Mouse (Mus musculus) retina, postnatal 1 day (tissue): Measurements from ENCODE around the gene Cpa1.

Experiments
- DNase-seq: peaks from one replicate; pipeline ENCODE4 v3.0.0-alpha.2; 2012

Cpa1 gene

GRCm38 (mm10) chr6:30638674-30639268, at the start of gene Cpa1:
TSS of gene Cpa1 (plus strand) at chr6:30639218.
- no peak for DNase-seq

DNA sequence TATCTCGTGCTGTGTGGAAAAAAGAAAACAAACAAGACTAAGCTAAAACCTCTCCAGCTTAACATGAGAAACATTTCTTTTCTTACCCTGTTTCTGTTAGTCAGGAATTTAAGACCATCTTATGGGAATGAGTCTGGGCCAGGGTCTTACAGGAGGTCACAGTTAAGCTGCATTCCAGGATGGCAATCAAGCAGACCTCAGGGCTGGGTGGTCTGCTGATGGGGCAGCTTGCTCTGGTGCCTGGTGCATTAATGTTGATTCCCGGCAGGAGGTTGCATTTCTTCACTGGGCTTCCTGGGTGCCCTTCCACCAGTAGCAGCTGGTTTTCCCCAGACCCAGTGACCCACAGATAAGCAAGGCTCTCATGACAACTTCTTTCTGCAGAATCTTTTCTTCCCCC, 49.2 kb upstream of the Cpa1 start:
- no peak for DNase-seq

- DNase-seq: no peak
These were observed 47.1 kb upstream of the Cpa1 start for GRCm38 (mm10) chr6:30591851-30592404.

DNA sequence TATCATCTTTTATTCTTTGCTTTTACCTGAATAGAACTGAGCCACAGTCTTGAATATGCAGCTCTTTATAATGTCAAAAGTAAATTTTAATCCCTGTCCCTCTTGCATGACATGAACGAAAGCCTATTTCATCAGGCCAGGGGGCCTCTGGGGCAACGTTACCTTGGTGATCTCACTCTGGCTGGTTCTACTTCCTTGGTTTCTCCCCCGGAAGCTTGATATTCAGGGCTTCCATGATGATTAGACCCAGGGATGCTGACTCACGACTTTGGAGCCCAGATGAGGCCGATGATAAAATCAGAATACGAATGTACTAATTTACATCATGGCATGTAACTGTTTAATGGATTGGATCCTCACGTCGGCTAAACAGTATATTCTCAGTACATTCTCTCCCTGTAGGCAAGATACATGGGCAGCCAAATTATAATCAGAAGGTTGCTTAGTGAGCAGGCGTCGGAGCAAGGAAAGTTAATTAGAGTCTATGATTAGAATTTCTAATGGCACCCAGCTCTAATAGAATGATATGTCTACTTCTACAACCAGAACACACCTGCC, 46.5 kb upstream of the Cpa1 start:
- DNase-seq: no peak

DNA sequence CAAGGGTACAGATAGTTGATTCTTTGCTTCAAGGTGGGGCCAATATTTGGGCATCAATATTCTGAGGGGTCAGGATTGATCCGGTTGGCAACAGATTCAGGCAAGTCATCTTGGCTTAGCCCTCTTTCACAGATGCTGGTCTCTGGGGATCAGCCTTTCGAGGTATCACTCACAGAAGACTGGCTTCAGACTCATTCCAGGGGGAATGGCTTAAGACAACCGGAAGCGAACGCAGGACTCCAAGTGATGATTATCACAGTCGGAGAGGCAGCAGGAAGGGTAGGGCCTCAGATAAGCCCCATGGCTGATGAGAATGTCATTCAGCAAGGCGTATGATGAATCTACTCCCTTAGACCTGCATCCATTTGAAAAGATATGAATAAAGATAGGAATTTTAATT, 44.7 kb upstream of the Cpa1 start:
- DNase-seq: no peak

DNA sequence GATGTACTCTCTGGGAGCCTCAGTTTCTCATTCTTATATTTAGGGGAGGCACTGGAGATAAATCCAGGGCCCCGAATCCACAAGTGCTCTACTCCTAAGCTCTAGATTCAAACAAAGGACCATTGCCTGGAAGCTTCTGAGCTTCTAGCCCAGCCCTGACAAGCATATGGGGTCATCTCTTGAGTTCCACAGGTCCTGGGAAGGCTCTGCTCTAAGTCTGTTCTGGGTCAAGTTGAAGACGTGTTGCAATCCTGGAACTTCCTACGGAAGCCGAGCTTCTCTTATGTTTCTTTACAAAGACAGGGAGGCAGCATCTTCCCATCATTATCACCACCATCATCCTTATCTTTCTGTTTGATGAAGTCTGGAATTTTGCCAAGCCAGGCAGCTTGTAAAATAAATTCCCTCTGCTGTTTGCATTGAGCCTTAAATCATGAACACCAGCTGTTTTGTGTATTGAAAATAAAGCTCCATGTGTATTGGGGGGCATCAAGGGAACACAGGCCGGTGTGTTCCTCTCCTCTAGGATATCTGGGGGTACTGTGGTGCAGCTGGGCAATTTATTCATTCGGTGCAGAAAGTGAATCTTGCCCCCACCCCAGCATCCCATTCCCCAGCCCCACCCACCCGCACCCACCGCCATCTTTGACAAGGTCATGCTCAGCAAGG, 42.7 kb upstream of the Cpa1 start:
- DNase-seq: no peak

- DNase-seq: no peak
These were observed 39.0 kb upstream of the Cpa1 start for GRCm38 (mm10) chr6:30600033-30600432.

GRCm38 (mm10) chr6:30600995-30601394, 38.0 kb upstream of the Cpa1 start:
- no peak for DNase-seq

DNA sequence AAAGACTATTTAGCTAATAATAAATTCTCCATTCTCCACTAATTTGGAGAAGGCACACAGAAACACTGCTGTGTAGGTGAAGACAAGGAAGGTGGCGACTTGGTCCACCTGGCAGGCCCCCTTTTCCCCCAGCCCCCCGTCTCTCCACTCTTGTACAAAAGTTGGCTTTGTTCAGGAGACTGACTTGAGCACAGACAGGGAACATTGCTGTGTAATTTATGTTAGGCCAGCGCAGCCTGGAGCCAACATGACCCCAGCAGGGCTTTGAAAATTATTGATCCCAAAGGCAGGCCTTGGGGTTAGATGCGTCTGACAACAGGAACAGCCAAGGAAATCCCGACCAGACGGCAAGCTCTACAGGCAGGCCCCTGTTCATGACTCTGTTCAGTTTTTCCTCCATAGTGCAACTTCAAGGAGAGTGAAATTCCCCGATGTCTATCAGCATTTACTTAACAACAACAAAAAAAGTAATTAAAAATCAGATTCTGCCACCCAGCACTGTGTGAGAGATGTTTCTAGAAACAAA, 34.6 kb upstream of the Cpa1 start:
- DNase-seq: no peak

DNA sequence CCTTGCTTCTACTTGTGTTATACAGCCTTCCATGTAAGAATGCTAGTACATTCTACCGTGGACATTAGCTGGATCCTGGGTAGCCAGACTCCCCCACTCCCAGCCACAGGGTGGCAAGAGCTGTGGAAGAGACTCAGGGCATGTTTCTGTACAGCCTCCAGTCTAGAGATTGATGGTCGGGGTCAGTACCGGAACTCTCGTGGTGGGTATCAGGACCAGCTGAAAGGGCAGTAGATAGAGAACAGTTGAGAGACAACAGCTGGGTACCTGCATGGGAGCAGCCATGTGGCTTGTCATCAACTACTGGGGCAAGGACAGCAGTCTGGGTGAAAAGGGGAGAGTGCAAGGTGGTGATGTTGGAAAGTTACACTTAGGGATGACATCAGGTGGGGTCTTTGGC, 33.9 kb upstream of the Cpa1 start:
- DNase-seq: no peak

DNA sequence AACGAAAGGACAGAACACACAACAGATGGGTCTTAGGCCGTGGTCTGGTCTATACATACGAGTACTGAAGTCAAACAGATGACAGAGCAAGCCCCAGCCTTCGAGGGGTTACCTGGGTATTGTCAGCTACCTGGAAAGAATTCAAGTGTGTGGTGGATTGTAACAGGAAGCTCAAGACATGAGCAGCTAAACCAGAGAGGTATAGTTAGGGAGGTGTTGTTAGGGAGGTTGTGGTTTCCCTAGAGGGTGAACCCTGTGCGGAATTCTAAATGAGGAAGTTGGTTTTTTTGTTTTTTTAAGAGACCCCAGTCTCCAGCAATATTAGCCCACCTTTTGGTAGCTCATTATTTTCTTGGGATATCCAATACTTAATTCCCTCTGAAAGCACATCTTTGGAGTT, 33.3 kb upstream of the Cpa1 start:
- no peak for DNase-seq

GRCm38 (mm10) chr6:30610710-30611109, 28.3 kb upstream of the Cpa1 start, which contains the start of gene Cpa5:
TSS of gene Cpa5 (plus strand) at chr6:30611010.
- no peak for DNase-seq

DNA sequence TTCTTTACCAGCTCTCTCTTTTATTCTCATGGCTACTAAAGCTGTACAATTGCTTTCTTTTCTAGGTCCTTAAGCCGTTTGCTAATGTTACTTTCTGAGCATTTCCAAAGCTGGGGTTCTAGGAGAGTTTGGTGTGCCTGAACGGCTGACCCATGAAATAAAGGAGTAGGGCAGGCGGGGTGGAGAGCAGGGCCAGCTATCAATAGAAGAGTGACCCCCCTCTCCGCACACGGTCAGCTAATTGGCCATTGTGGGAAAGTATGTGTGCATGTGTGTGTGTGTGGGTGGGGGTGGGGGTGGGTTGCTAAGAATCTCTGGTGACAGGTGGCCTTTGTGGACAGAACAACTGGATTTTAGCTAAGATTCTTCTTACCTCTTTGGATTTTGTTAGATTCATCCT, 27.8 kb upstream of the Cpa1 start:
- peak; percentile 58 for DNase-seq

DNA sequence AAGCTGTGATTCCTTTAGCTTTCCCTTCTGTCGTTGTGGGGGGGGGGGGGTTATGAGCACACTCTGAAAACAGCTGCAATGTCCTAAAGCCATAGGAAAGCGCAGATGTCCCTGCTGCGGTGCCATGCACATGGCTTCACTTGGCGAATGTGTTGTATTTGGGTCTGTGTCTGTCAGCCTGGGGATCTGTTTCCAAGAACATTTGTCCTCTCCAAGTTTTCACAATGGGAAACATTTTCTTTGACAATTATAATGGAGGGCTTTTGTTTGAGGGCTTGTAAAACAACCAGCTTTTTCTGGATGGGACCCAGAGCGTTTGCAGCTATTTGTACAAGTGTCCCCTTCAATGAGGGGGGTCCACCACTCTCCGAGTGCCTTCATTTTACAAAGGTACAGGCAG, 24.8 kb upstream of the Cpa1 start:
- DNase-seq: no peak

DNA sequence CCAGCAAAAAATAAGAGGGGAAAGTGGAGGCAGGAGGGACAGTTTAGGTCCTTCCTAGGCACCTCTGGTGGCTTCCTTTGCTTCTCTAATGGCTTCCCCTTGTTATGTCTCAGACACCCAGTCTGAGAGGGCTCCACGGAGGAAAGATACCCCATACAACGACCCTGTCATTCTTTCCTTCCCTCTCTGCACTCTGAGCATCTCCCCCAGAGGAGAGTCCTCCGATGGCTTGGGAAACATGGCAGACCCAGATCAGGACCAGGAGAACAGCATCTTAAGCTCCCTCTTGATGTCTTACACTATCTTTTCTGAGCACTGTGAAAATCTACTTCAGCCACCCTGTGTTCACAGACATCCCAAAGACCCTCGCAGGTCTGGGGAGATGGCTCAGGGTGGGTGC, 23.3 kb upstream of the Cpa1 start:
- no peak for DNase-seq

GRCm38 (mm10) chr6:30616491-30616941, 22.5 kb upstream of the Cpa1 start:
- peak; percentile 51 for DNase-seq

DNA sequence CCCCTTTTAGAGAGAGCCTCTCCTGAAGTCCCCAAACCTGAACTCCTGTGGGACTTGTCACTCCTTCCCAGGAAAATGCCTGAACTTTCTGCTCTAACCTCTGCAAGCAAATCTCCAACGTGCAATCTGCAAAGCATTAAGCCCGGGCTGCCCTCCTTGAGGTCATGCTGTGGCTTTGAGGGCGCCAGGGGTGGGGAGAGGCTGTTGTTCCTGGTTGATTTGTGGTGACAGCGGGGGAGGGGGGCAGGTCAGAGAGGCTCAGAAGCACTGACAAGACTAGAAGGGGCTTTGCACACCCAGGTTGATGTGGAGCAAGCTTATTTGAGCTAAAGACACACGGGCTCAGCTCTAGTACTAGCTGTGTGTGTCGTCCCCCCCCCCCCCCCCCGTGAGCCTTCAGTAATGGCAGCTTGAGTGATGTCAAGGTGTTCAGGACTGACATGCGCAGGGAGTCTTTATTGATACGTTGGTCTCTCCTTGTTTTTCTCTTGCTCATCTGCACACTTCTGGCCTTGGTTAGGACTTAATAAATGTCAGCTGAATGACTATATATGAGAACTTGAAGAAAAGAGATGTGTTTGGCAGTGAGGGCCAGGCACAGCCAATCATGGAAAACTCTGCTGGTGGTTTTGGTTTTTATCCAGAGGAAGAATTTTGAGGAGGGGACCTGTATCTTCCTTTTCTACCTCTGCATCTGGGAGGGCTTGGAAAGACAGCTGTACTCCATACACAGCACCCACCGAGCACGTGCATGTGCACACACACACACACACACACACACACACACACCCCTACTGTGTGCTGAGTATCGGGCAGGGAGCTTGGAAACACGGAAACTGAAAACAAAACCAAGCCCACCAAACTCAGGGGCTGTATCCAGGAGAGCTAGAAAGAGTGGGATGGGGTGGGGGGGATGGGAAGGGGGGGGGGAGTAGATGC, 21.7 kb upstream of the Cpa1 start:
- peak; percentile 73 for DNase-seq

- DNase-seq: peak; percentile 86
These were observed 20.9 kb upstream of the Cpa1 start for GRCm38 (mm10) chr6:30617959-30618590.

DNA sequence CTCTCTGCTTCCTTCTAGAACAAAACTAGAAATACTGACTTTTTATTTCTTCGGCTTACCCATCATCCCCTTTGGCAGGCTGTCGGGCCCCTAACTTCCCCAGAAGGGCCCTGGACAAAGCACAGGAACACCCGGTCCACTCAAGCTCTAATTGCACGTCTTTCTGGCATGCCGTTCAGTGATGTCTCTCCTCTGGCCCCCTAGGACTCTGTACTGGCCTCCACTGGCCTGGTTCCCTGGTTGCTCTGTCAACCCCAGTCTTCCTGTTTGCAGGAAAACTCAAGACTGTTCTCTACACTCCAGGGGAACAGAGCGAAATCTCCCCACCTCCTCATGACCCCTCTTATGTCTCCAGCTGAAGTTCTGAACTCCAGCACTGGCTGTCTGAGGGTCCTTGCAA, 20.3 kb upstream of the Cpa1 start:
- DNase-seq: no peak

DNA sequence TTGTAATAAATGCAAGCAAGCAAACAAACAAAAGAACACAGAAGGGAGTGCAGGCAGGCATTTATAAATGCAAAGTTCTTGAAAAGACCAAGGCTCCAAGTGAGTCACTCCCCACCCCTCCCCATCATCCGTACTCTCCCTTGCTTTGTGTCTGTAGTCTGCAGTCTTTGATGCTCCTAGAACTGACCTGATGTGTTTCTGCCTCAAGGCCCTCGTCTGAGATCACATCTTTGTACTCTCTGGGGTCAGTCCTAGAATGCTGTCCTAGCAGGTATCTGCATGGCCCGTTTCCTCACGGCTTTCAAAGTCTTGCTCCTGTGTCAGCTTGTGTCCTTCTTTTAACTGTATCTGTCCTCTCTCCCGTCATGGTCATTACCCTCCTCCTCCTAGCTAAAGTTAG, 19.4 kb upstream of the Cpa1 start:
- DNase-seq: no peak

DNA sequence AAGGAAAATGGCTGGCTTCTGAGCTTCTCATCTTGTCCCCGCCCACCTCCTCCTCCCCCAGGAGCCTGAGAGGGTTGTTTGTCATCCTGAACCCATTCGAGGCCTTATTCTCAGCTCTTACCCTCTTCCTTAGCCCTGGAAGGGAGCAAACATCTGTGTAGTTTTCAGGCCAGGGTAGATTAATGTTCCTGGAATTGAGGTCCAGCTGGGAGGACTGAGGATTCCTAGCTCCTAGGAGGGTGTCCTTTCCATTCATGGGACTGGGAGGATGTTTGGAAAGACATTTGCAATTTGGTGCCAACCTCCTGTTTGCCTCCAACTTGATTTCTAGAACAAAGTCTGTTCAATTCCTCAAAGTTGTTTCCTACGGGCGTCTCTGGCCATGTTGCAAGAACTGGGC, 18.4 kb upstream of the Cpa1 start:
- DNase-seq: no peak

- DNase-seq: no peak
These were observed 18.0 kb upstream of the Cpa1 start for GRCm38 (mm10) chr6:30620994-30621393.
